Mouse (Mus musculus): ENCODE measurements at regions not wholly inside any gene's neighbourhood (a gene's known extent, or its start where the extent isn't known, plus 50 kb on each side); places are given as distances from the start of the nearest gene placed in this dataset.
"Not testable (repeated sequence)": the region's sequence is repeated elsewhere in the genome, so short reads cannot be mapped to it uniquely, and the experiment has no call there.

GRCm38 (mm10) chr1:152252658-152253267 is 133.7 kb downstream of the Tsen15 start:
- DNase-seq (ENCODE audit: low spot score in 2 of 2): no peak

- no peak for DNase-seq (ENCODE audit: low spot score in 2 of 2)
Measured at GRCm38 (mm10) chr1:152241026-152241425, 145.5 kb downstream of the Tsen15 start.

GRCm38 (mm10) chr1:152239376-152239775 is 147.1 kb downstream of the Tsen15 start:
- no peak for DNase-seq (ENCODE audit: low spot score in 2 of 2)

GRCm38 (mm10) chr1:152235212-152235792 is 145.4 kb upstream of the 1700025G04Rik start:
- DNase-seq (ENCODE audit: low spot score in 2 of 2): no peak

- DNase-seq (ENCODE audit: low spot score in 2 of 2): no peak
Measured at GRCm38 (mm10) chr1:152234716-152235115, 144.8 kb upstream of the 1700025G04Rik start.

- DNase-seq (ENCODE audit: low spot score in 2 of 2): no peak
Measured at GRCm38 (mm10) chr1:152231717-152232202, 141.8 kb upstream of the 1700025G04Rik start.

- no peak for DNase-seq (ENCODE audit: low spot score in 2 of 2)
Measured at GRCm38 (mm10) chr1:152229709-152230108, 139.8 kb upstream of the 1700025G04Rik start.

- DNase-seq (ENCODE audit: low spot score in 2 of 2): no peak
Measured at GRCm38 (mm10) chr1:152226049-152226448, 136.1 kb upstream of the 1700025G04Rik start.

GRCm38 (mm10) chr1:152223666-152224065 is 133.7 kb upstream of the 1700025G04Rik start:
- DNase-seq (ENCODE audit: low spot score in 2 of 2): no peak

- no peak for DNase-seq (ENCODE audit: low spot score in 2 of 2)
Measured at GRCm38 (mm10) chr1:152220804-152221565, 131.1 kb upstream of the 1700025G04Rik start.

GRCm38 (mm10) chr1:152219752-152220151 is 129.8 kb upstream of the 1700025G04Rik start:
- DNase-seq (ENCODE audit: low spot score in 2 of 2): not testable (repeated sequence)

GRCm38 (mm10) chr1:152217404-152217803 is 127.5 kb upstream of the 1700025G04Rik start:
- DNase-seq (ENCODE audit: low spot score in 2 of 2): no peak

- no peak for DNase-seq (ENCODE audit: low spot score in 2 of 2)
Measured at GRCm38 (mm10) chr1:152214376-152214775, 124.5 kb upstream of the 1700025G04Rik start.

- no peak for DNase-seq (ENCODE audit: low spot score in 2 of 2)
Measured at GRCm38 (mm10) chr1:152203187-152203586, 113.3 kb upstream of the 1700025G04Rik start.

- DNase-seq (ENCODE audit: low spot score in 2 of 2): no peak
Measured at GRCm38 (mm10) chr1:152188700-152189099, 98.8 kb upstream of the 1700025G04Rik start.

- DNase-seq (ENCODE audit: low spot score in 2 of 2): no peak
Measured at GRCm38 (mm10) chr1:152184956-152185355, 95.0 kb upstream of the 1700025G04Rik start.

GRCm38 (mm10) chr1:152176267-152176970 is 86.5 kb upstream of the 1700025G04Rik start:
- DNase-seq (ENCODE audit: low spot score in 2 of 2): no peak

GRCm38 (mm10) chr1:152175691-152176090 is 85.8 kb upstream of the 1700025G04Rik start:
- DNase-seq (ENCODE audit: low spot score in 2 of 2): no peak

GRCm38 (mm10) chr1:152174464-152174863 is 84.5 kb upstream of the 1700025G04Rik start:
- peak; percentile 34 to 39 for DNase-seq (ENCODE audit: low spot score in 2 of 2)

GRCm38 (mm10) chr1:152171034-152171790 is 81.3 kb upstream of the 1700025G04Rik start:
- peak in 1 of 2 experiments; percentile 36 for DNase-seq (ENCODE audit: low spot score in 2 of 2)

GRCm38 (mm10) chr1:152170583-152170982 is 80.7 kb upstream of the 1700025G04Rik start:
- no peak for DNase-seq (ENCODE audit: low spot score in 2 of 2)
